Mouse (Mus musculus): ENCODE measurements around the gene Tpo. TPM values are rescaled to one million over a fixed set of nuclear protein-coding genes. Genes with fewer than 3 reads are reported as not detected.

Gene Tpo
- polyA plus RNA-seq, 1 experiment from 2014 or later = not detected

GRCm38 (mm10) chr12:30035406-30035805 lies 97.0 kb downstream of the Tpo start:
- WGBS = 25% methylated on average over 1 of the region's 1 CpGs
- no peak overlapping the region for H3K27ac ChIP-seq (ENCODE audit: low read depth, low read length)

GRCm38 (mm10) chr12:30034681-30035080 lies 97.7 kb downstream of the Tpo start:
- ATAC-seq (ENCODE audit: low FRiP score) = no peak
- H3K9me3 ChIP-seq (ENCODE audit: control insufficient read depth, low read length) = no peaks in the 10 kb centered on the region
- H3K4me1 ChIP-seq (ENCODE audit: control insufficient read depth, insufficient read depth, low read length) = peaks cover 16% of the 10 kb centered on the region
- H3K4me3 ChIP-seq (ENCODE audit: low read depth, low read length) = no peak overlapping the region
- no peaks in the 10 kb centered on the region for H3K36me3 ChIP-seq (ENCODE audit: control insufficient read depth, insufficient read depth, low read length)
- no peak overlapping the region for H3K4me2 ChIP-seq
- no peak overlapping the region for H3K27ac ChIP-seq (ENCODE audit: low read depth, low read length)
- H3K9ac ChIP-seq (ENCODE audit: low read length) = no peak overlapping the region
- WGBS = 90% methylated on average over 5 of the region's 5 CpGs
- no peak for DNase-seq (ENCODE audit: low spot score, missing footprints)
- no peaks in the 10 kb centered on the region for H3K27me3 ChIP-seq (ENCODE audit: control insufficient read depth, insufficient read depth, low read length)

More at GRCm38 (mm10) chr12:30035406-30035805, 97.0 kb downstream of the Tpo start:
- Histone ChIP-seq H3K4me3 (ENCODE audit: low read depth, low read length) (no peak overlapping the region), H3K4me1 (ENCODE audit: control insufficient read depth, insufficient read depth, low read length) (peaks cover 16% of the 10 kb centered on the region), H3K27me3 (ENCODE audit: control insufficient read depth, insufficient read depth, low read length) (no peaks in the 10 kb centered on the region), H3K4me2 (no peak overlapping the region), H3K9ac (ENCODE audit: low read length) (no peak overlapping the region), H3K36me3 (ENCODE audit: control insufficient read depth, insufficient read depth, low read length) (no peaks in the 10 kb centered on the region), H3K9me3 (ENCODE audit: control insufficient read depth, low read length) (no peaks in the 10 kb centered on the region)
- ATAC-seq (ENCODE audit: low FRiP score) (no peak), DNase-seq (ENCODE audit: low spot score, missing footprints) (no peak)

- ATAC-seq (ENCODE audit: low FRiP score) = no peak
- Histone ChIP-seq H3K27me3 (ENCODE audit: control insufficient read depth, insufficient read depth, low read length) (no peaks in the 10 kb centered on the region), H3K4me1 (ENCODE audit: control insufficient read depth, insufficient read depth, low read length) (no peaks in the 10 kb centered on the region), H3K9me3 (ENCODE audit: control insufficient read depth, low read length) (no peaks in the 10 kb centered on the region), H3K27ac (ENCODE audit: low read depth, low read length) (no peak overlapping the region), H3K9ac (ENCODE audit: low read length) (no peak overlapping the region), H3K36me3 (ENCODE audit: control insufficient read depth, insufficient read depth, low read length) (no peaks in the 10 kb centered on the region), H3K4me2 (no peak overlapping the region), H3K4me3 (ENCODE audit: low read depth, low read length) (no peak overlapping the region)
- DNase-seq (ENCODE audit: low spot score, missing footprints) = no peak
- WGBS = 87% methylated on average over 5 of the region's 5 CpGs
Observed at GRCm38 (mm10) chr12:30030571-30030970, 101.9 kb downstream of the Tpo start.

GRCm38 (mm10) chr12:30029111-30029510 lies 103.3 kb downstream of the Tpo start:
- ATAC-seq (ENCODE audit: low FRiP score) = no peak
- H3K9ac ChIP-seq (ENCODE audit: low read length) = no peak overlapping the region
- H3K4me3 ChIP-seq (ENCODE audit: low read depth, low read length) = no peak overlapping the region
- no peaks in the 10 kb centered on the region for H3K9me3 ChIP-seq (ENCODE audit: control insufficient read depth, low read length)
- peaks cover 2% of the 10 kb centered on the region; the same call in 1 of the 2 replicates for H3K4me1 ChIP-seq (ENCODE audit: control insufficient read depth, insufficient read depth, low read length)
- no peak overlapping the region for H3K4me2 ChIP-seq
- WGBS = 84% methylated on average over 1 of the region's 1 CpGs
- H3K36me3 ChIP-seq (ENCODE audit: control insufficient read depth, insufficient read depth, low read length) = no peaks in the 10 kb centered on the region
- DNase-seq (ENCODE audit: low spot score, missing footprints) = no peak
- no peak overlapping the region for H3K27ac ChIP-seq (ENCODE audit: low read depth, low read length)
- H3K27me3 ChIP-seq (ENCODE audit: control insufficient read depth, insufficient read depth, low read length) = no peaks in the 10 kb centered on the region

- H3K9ac ChIP-seq (ENCODE audit: low read length) = no peak overlapping the region
- no peak overlapping the region for H3K27ac ChIP-seq (ENCODE audit: low read depth, low read length)
- no peak for DNase-seq (ENCODE audit: low spot score, missing footprints)
- no peak overlapping the region for H3K4me3 ChIP-seq (ENCODE audit: low read depth, low read length)
- H3K27me3 ChIP-seq (ENCODE audit: control insufficient read depth, insufficient read depth, low read length) = no peaks in the 10 kb centered on the region
- H3K4me1 ChIP-seq (ENCODE audit: control insufficient read depth, insufficient read depth, low read length) = peaks cover 2% of the 10 kb centered on the region; the same call in 1 of the 2 replicates
- no peaks in the 10 kb centered on the region for H3K9me3 ChIP-seq (ENCODE audit: control insufficient read depth, low read length)
- H3K4me2 ChIP-seq = no peak overlapping the region
- ATAC-seq (ENCODE audit: low FRiP score) = no peak
- WGBS = 81% methylated on average over 3 of the region's 3 CpGs
- no peaks in the 10 kb centered on the region for H3K36me3 ChIP-seq (ENCODE audit: control insufficient read depth, insufficient read depth, low read length)
Observed at GRCm38 (mm10) chr12:30027721-30028340, 104.6 kb downstream of the Tpo start.

- Histone ChIP-seq H3K4me1 (ENCODE audit: control insufficient read depth, insufficient read depth, low read length) (peaks cover 2% of the 10 kb centered on the region; the same call in 1 of the 2 replicates), H3K27me3 (ENCODE audit: control insufficient read depth, insufficient read depth, low read length) (no peaks in the 10 kb centered on the region), H3K9me3 (ENCODE audit: control insufficient read depth, low read length) (no peaks in the 10 kb centered on the region), H3K27ac (ENCODE audit: low read depth, low read length) (no peak overlapping the region; the same call in 1 of the 2 replicates), H3K4me3 (ENCODE audit: low read depth, low read length) (no peak overlapping the region), H3K9ac (ENCODE audit: low read length) (no peak overlapping the region), H3K36me3 (ENCODE audit: control insufficient read depth, insufficient read depth, low read length) (peaks cover 2% of the 10 kb centered on the region; the same call in 1 of the 2 replicates), H3K4me2 (no peak overlapping the region)
- no peak for ATAC-seq (ENCODE audit: low FRiP score)
- WGBS = 46% methylated on average over 2 of the region's 2 CpGs
- no peak for DNase-seq (ENCODE audit: low spot score, missing footprints)
Observed at GRCm38 (mm10) chr12:30024264-30024825, 108.1 kb downstream of the Tpo start.

GRCm38 (mm10) chr12:30023491-30023890 lies 108.9 kb downstream of the Tpo start:
- WGBS = 24% methylated on average over 3 of the region's 3 CpGs
- DNase-seq (ENCODE audit: low spot score, missing footprints) (no peak), ATAC-seq (ENCODE audit: low FRiP score) (no peak)
- peaks cover 2% of the 10 kb centered on the region; the same call in 1 of the 2 replicates for H3K4me1 ChIP-seq (ENCODE audit: control insufficient read depth, insufficient read depth, low read length)
- no peak overlapping the region for H3K27ac ChIP-seq (ENCODE audit: low read depth, low read length)
- no peak overlapping the region for H3K4me2 ChIP-seq
- no peak overlapping the region for H3K9ac ChIP-seq (ENCODE audit: low read length)
- H3K4me3 ChIP-seq (ENCODE audit: low read depth, low read length) = no peak overlapping the region
- H3K9me3 ChIP-seq (ENCODE audit: control insufficient read depth, low read length) = no peaks in the 10 kb centered on the region
- peaks cover 2% of the 10 kb centered on the region; the same call in 1 of the 2 replicates for H3K36me3 ChIP-seq (ENCODE audit: control insufficient read depth, insufficient read depth, low read length)
- no peaks in the 10 kb centered on the region for H3K27me3 ChIP-seq (ENCODE audit: control insufficient read depth, insufficient read depth, low read length)

GRCm38 (mm10) chr12:30020447-30020846 lies 112.0 kb downstream of the Tpo start:
- Histone ChIP-seq H3K27me3 (ENCODE audit: control insufficient read depth, insufficient read depth, low read length) (no peaks in the 10 kb centered on the region), H3K36me3 (ENCODE audit: control insufficient read depth, insufficient read depth, low read length) (peaks cover 9% of the 10 kb centered on the region; the same call in 1 of the 2 replicates), H3K9me3 (ENCODE audit: control insufficient read depth, low read length) (no peaks in the 10 kb centered on the region), H3K9ac (ENCODE audit: low read length) (no peak overlapping the region), H3K4me3 (ENCODE audit: low read depth, low read length) (no peak overlapping the region), H3K4me1 (ENCODE audit: control insufficient read depth, insufficient read depth, low read length) (peaks cover 2% of the 10 kb centered on the region; the same call in 1 of the 2 replicates), H3K27ac (ENCODE audit: low read depth, low read length) (no peak overlapping the region), H3K4me2 (no peak overlapping the region)
- no peak for DNase-seq (ENCODE audit: low spot score, missing footprints)
- ATAC-seq (ENCODE audit: low FRiP score) = no peak

- H3K36me3 ChIP-seq (ENCODE audit: control insufficient read depth, insufficient read depth, low read length) = peaks cover 19% of the 10 kb centered on the region
- DNase-seq (ENCODE audit: low spot score, missing footprints) = no peak
- H3K27me3 ChIP-seq (ENCODE audit: control insufficient read depth, insufficient read depth, low read length) = no peaks in the 10 kb centered on the region
- no peak overlapping the region for H3K4me3 ChIP-seq (ENCODE audit: low read depth, low read length)
- no peaks in the 10 kb centered on the region for H3K9me3 ChIP-seq (ENCODE audit: control insufficient read depth, low read length)
- no peak overlapping the region for H3K4me2 ChIP-seq
- no peaks in the 10 kb centered on the region; the same call in 1 of the 2 replicates for H3K4me1 ChIP-seq (ENCODE audit: control insufficient read depth, insufficient read depth, low read length)
- no peak overlapping the region for H3K27ac ChIP-seq (ENCODE audit: low read depth, low read length)
- H3K9ac ChIP-seq (ENCODE audit: low read length) = no peak overlapping the region
- 95% methylated on average over 3 of the region's 3 CpGs for WGBS
- ATAC-seq (ENCODE audit: low FRiP score) = no peak
Observed at GRCm38 (mm10) chr12:30017131-30017530, 115.3 kb downstream of the Tpo start.
